Mouse (Mus musculus) naive thymus-derived CD4-positive, alpha-beta T cell, adult 2 months (primary cell): ENCODE measurements around the gene H2al1b.
"Not testable (repeated sequence)": the region's sequence is repeated elsewhere in the genome, so short reads cannot be mapped to it uniquely, and the experiment has no call there.

ENCODE experiments used
- DNase-seq: peaks from one replicate; pipeline ENCODE4 v3.0.0-alpha.2; 2011; ENCODE audit warnings: low read depth

H2al1b gene

DNA sequence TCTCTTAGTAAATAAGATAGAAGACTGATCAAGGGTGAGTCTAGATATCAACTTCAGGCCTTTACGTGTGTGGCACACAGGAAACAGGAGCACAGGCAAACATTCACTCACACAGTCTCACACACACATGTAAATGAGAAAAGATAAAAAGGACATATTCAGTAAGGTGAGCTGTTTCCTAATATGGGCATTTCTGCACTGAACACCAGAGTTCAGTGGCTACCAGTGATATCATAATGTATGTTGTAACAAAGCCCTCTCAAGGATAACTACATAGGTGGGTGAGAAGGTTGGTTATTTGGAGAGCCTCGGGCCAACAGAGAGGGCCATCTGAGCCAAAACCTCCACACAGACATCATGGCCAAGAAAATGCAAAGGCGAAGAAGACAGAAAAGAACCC is at the start of gene H2al1b:
Gene H2al1b (plus strand): TSS at position 301 of the 400 bp plus-strand sequence.
- not testable (repeated sequence) for DNase-seq

- DNase-seq, result peak; percentile 21
These were observed 48.2 kb upstream of the H2al1b start for GRCm38 (mm10) chrX:11254062-11254461.

DNA sequence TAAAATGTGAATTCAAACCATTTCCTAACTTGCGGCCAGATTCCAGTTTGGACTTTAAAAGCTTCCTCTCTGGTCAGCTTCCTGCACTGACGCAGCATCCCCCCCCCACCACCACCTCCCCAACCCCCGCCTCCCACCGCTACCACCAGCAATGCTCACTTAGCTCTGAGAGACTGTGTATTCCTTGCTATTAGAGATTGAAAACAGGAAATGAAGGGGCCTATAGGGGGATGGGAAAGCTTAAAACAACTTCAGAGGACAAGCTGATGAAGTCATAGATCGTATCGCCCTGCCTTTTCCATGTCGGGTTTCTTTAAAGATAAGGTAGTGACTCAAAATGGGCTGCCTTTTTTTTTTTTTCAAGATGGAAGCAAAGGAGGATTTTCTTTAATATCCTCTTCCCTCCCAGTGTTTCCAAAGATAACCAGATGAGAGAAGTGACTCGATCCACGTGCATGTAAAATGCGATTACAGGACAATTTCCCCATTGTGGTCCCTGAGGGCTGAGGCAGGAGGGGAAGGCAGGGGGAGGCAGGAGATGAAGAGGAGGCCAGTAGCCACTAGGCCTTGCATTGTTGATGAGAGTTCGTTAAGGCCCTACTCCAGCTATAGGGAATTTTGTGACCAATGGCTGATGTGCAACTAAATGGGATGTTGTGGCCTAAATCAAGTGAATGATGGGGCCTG is 47.6 kb upstream of the H2al1b start:
- peak; percentile 19 for DNase-seq

DNA sequence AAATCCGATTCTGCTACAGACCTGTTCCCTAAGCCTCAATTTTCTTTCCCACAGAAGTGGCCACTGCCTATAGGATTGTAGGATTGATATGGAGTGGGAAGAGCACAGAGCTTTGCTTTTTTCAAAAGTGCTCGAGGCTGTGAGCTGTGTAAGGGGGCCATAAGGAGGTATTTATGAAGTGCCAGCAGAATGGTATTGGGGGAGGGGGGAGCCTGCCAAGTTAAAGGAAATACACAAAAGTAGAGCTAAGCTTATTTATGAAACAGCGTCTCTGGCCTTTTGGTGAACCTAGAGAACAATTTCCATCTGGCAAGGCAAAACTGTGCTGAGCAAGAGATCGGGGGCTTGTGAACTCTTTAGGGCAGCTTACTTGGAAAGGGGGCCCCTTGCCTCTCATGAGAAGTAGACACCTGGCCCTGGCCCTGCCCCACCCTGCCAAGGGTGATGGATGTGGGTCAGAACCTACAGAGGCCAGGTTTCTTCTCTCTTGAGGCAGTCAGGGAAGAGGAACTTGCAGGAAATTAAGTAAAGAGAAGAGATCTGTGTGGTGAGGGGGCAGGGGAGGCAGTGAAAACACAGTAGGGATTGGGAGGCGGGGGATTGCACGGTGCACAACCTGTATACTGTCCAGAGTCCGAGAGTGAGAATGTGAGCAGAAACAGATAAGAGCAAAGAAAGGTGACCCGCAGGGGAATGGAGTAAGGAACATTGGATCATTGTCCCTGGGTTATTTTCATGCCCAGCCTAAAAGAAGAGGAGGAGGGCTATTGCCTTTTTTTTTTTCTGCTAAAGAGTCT is 46.5 kb upstream of the H2al1b start:
- no peak for DNase-seq

DNA sequence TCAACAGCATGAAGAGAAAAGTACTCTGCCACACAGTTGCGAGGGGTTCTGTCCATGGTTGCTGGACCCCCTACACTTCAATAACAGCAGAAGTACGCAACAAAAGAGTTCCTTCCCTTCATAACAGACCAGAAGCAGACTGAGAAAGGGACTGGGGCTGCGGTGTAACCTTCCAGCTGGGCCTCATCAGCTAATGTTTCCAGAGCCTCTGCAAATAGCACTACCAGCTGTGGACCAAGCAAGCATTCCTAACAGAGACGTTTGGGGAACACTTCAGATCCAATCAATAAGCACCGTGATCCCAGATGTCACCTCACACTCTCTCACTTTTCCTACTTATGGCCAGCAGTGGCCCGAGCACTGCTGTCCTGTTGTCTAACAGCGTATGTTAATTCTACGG is 37.3 kb upstream of the H2al1b start:
- DNase-seq, result no peak

DNA sequence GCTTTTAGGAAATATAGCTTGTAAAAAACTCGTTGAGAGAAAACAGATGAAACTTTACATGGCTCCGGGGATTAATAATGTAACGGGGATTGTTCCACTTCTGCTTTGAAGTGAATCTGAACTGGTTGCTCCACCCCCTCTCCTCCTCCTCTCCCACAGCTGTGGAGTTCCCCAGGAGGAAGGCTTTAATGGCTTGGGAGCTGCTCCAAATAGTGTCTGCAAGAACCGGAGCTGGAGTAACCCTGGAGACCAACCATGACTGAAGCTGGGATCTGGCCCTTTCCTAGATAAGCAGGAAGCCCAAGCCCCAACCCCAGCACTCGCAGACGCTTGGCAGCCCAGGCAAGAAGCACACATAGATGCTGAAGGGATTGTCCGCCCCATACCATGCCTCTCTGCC is 34.4 kb upstream of the H2al1b start:
- DNase-seq, result no peak

DNA sequence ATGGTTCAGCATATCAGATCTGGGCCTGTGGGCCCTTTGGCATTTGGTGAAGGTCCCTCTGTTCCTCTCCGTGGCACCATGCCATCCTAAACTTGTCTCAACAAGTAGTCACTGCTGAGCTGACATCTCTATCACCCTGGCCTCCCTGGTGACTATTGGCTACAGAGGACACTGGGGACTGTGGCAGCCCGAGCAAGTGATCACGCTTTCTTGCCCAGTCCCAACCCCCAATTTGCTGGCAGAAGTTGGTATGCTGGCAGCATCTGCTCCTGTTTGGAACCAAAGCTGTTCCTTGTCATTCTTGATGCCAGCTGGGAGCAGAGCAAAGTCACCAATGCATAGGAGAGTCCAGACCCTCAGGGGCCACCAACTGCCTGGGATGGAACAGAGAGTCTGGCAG is 33.2 kb upstream of the H2al1b start:
- no peak for DNase-seq

DNA sequence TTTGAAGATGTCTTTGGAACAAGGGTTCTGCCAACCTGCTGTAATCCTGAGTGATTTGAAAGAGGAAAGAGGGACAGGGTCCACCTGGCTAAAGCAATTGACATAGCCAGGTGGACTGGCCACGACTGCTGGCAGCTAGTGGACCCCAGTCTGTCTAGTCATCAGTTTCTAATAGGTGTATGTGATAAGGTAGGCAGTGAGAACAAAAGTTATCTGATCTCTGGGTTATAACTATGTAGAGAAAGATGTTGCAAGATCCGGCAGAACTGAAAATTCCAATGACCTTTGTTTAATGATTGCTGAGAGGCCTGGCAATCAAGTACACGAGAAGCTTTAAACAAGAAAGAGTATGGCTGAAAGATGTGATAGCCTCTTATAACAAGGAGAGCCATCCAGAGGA is 29.0 kb upstream of the H2al1b start:
- DNase-seq, result no peak

DNA sequence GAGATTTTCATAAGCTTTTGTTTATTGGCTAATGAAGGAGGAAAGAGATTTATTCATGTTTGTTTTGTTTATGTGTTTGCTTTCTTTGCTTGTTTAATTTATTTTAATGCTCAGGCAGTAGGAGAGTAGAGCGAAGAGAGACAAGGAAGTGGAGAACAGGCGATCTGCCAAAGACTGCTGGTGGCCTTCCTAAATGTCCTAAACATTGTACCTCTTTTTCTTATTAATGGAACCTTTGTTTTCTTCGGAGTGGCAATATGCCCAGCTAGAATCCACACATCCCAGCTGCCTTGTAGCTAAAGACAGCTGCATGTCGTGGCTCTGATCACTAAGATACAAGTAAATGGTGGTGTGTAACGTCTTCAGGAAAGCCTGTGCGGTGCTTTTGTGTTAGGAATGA is 25.1 kb upstream of the H2al1b start:
- DNase-seq, result no peak

- DNase-seq, result no peak
These were observed 21.5 kb upstream of the H2al1b start for GRCm38 (mm10) chrX:11280741-11281140.

GRCm38 (mm10) chrX:11288306-11288882 is 13.8 kb upstream of the H2al1b start:
- DNase-seq, result no peak

- no peak for DNase-seq
These were observed 13.0 kb upstream of the H2al1b start for GRCm38 (mm10) chrX:11289244-11289643.

GRCm38 (mm10) chrX:11298957-11299356 is 3.3 kb upstream of the H2al1b start, which contains the start of gene H2al1a:
H2al1a (plus strand) TSS chrX:11299257.
- not testable (repeated sequence) for DNase-seq

- DNase-seq, result not testable (repeated sequence)
These were observed 3.1 kb downstream of the H2al1b start, which contains the start of gene H2al1c for GRCm38 (mm10) chrX:11305355-11305754. H2al1c (plus strand) TSS chrX:11305655.

DNA sequence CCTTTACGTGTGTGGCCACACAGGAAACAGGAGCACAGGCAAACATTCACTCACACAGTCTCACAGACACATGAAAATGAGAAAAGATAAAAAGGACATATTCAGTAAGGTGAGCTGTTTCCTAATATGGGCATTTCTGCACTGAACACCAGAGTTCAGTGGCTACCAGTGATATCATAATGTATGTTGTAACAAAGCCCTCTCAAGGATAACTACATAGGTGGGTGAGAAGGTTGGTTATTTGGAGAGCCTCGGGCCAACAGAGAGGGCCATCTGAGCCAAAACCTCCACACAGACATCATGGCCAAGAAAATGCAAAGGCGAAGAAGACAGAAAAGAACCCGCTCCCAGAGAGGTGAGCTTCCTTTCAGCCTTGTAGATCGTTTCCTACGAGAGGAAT is 6.3 kb downstream of the H2al1b start, which contains the start of gene H2al1d:
Gene H2al1d (plus strand): TSS at position 301 of the 400 bp plus-strand sequence.
- DNase-seq, result not testable (repeated sequence)

- DNase-seq, result not testable (repeated sequence)
These were observed 9.4 kb downstream of the H2al1b start, which contains the start of gene H2al1e for GRCm38 (mm10) chrX:11311634-11312033. H2al1e (plus strand) TSS chrX:11311934.

DNA sequence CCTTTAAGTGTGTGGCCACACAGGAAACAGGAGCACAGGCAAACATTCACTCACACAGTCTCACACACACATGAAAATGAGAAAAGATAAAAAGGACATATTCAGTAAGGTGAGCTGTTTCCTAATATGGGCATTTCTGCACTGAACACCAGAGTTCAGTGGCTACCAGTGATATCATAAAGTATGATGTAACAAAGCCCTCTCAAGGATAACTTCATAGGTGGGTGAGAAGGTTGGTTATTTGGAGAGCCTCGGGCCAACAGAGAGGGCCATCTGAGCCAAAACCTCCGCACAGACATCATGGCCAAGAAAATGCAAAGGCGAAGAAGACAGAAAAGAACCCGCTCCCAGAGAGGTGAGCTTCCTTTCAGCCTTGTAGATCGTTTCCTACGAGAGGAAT is 12.6 kb downstream of the H2al1b start, which contains the start of gene H2al1f:
Gene H2al1f (plus strand): TSS at position 301 of the 400 bp plus-strand sequence.
- not testable (repeated sequence) for DNase-seq

DNA sequence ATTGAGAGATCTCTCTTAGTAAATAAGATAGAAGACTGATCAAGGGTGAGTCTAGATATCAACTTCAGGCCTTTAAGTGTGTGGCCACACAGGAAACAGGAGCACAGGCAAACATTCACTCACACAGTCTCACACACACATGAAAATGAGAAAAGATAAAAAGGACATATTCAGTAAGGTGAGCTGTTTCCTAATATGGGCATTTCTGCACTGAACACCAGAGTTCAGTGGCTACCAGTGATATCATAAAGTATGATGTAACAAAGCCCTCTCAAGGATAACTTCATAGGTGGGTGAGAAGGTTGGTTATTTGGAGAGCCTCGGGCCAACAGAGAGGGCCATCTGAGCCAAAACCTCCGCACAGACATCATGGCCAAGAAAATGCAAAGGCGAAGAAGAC is 15.7 kb downstream of the H2al1b start, which contains the start of gene H2al1g:
Gene H2al1g (plus strand): TSS at position 301 of the 400 bp plus-strand sequence.
- not testable (repeated sequence) for DNase-seq

DNA sequence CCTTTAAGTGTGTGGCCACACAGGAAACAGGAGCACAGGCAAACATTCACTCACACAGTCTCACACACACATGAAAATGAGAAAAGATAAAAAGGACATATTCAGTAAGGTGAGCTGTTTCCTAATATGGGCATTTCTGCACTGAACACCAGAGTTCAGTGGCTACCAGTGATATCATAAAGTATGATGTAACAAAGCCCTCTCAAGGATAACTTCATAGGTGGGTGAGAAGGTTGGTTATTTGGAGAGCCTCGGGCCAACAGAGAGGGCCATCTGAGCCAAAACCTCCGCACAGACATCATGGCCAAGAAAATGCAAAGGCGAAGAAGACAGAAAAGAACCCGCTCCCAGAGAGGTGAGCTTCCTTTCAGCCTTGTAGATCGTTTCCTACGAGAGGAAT is 19.0 kb downstream of the H2al1b start, which contains the start of gene H2al1h:
Gene H2al1h (plus strand): TSS at position 301 of the 400 bp plus-strand sequence.
- not testable (repeated sequence) for DNase-seq

- not testable (repeated sequence) for DNase-seq
These were observed 22.1 kb downstream of the H2al1b start, which contains the start of gene H2al1i for GRCm38 (mm10) chrX:11324359-11324758. H2al1i (plus strand) TSS chrX:11324659.

- DNase-seq, result not testable (repeated sequence)
These were observed 25.3 kb downstream of the H2al1b start, which contains the start of gene H2al1j for GRCm38 (mm10) chrX:11327522-11327921. H2al1j (plus strand) TSS chrX:11327822.

GRCm38 (mm10) chrX:11345762-11346161 is 43.5 kb downstream of the H2al1b start:
- no peak for DNase-seq
